Mouse (Mus musculus) cerebellum, adult 9-11 months (tissue): ENCODE results near the gene Tmem240.

Source experiments
- DNase-seq: peaks from one replicate; pipeline ENCODE4 v3.0.0; 2022

Tmem240 gene

DNA sequence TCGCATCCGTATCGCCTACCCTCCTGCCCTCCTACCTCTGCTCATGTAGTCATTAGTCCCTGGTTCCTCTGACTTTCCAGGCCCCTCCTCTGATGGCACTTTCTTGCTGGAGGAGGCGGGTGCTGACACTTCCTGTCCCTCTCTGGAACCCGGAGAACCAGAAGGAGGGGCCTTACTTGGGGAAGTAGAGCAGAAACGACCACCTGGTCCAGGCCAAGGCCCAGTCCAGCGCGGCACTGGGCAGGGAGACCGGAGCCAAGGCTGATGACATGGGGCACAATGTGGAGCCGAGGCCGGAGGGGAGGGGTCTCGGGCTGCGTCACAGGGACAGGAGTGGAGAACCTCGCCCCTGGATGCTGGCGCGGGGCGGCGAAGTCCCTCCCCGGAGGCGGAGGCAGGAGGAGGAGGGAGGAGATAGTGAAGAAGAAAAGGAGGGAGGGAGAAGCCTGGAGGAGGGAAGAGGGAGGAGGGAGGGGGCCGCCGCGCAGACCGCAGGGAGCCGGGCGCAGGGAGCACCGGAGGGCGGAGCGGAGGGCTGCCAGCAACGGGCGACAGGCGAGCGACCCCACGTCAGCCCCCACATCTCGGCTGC is at the start of gene Tmem240:
Gene Tmem240 (plus strand): TSS at position 451 of the 592 bp plus-strand sequence.
- DNase-seq, result peak; percentile 98

DNA sequence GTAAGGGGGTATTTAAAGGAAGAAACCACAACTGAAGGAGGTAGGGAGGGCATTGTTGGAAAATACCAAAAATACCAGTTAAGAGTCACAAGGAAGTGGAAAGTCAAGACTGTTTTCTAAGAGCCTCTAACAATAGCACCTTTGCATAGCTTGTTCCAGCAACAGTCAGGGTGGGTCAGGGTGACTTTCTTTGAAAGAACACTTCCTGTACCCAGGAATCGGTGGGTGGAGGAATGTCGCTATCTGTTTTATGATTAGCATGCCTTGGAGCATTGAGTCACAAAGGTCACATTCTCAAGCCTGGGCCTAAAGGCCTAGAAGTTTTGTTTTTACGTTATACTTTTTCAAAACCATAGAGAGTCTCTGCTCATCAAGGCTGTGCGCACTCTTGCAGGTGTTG is 46.8 kb upstream of the Tmem240 start:
- DNase-seq, result peak; percentile 17

DNA sequence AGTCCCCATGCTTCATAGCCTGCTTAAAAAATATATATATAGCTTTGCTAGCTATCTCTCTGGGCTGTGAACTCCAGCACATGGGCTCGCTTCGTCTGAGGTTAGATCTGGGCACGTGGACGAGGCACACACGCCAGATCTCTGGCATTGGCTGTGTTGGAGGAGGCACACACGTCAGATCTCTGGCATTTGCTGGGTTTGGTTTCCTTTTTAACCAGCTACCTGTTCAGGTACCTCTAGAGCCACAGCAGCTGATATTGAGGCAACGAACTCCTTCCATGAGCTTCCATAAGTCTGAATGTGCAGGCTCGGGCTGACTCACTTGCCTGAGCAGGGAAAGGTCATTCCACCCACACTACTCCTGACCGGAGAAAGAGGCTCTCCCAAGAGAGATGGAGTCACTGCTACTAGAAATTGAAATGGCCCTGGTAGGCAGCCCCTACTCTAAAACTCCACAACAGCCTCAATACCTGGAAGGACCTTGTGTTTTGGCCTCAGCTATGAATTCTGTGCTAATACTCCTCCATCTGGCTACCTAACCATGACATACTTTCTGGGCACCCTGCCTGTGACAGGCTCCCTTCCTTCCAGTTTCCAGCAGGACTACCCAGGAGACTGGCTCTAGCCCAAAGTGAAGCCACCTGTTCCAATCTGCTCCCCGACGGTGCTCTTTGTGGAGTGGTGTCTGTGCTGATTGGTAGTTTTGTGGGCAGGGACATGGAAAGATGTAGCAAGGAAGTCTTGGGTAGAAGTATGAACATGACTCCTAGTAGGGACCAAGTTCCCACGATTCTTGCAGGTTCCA is 43.8 kb upstream of the Tmem240 start:
- DNase-seq, result peak; percentile 99

DNA sequence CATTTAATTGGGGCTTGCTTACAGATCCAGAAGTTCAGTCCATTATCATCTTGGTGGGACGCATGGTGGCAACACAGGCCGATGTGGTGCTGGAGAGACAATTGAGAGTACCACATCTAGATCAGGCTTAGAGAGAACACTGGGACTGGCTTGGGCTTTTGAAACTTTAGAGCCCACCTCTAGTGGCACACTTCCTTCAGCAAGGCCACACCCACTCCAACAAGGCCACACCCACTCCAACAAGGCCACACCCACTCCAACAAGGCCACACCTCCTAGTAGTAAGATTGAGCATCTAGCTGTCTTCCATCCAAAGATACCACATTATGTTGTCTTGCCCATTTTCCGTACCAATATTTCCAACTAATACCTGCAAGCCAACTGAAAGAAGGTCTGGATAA is 42.2 kb upstream of the Tmem240 start:
- DNase-seq, result no peak

DNA sequence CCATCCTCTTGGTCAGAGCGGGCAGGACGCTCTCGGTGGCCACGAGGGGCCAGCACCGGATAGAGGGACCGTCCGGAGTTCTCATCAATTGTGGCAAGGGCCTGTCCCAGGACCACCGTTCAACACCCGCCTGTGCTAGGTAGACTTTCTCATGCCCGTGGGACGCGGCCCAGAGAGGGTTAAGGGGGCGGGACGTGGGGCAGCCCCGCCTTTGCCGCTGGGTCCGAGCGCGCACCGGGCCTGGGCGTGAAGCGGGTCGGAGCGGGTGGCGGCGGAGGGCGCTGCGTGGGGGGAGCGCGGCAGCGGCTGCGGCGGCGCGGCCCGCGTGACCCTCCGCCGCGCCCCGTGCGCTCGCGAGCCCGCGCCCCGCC is 40.5 kb upstream of the Tmem240 start, which contains the start of gene Fndc10:
Gene Fndc10 (plus strand): TSS at position 232 of the 371 bp plus-strand sequence.
- DNase-seq, result peak; percentile 90

DNA sequence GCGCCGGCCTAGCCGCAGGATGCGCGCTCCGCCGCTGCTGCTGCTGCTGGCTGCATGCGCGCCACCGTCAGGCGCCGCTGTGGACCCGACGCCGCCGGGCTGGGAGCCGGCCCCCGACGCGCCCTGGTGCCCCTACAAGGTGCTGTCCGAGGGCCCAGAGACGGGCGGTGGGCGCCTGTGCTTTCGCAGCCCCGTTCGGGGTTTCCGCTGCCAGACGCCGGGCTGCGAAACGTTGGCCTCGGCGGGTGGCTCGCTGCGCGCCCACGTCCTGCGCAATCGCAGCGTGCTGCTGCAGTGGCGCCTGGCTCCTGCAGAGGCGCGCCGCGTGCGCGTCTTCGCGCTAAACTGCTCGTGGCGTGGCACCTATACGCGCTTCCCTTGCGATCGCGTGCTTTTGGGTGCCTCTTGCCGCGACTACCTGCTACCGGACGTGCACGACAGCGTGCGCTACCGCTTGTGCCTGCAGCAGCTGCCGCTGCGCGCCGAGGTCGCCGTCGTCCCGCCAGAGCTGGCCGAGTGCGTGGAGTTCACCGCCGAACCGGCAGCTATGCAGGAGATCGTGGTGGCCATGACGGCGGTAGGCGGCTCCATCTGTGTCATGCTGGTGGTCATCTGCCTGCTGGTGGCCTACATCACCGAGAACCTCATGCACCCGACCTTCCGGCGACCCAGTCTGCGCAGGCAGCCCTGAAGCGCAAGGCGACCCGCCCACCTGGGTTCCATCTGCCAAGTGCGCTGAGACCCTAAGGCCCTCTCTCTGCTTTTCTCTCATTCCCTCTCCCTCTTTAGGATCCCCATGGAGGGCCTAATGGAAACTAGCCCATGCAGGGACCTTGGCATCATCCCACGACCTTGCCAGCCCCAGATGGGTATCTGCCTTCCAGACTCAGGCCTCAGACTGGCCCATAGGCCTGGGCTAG is 39.9 kb upstream of the Tmem240 start:
- DNase-seq, result peak; percentile 87

DNA sequence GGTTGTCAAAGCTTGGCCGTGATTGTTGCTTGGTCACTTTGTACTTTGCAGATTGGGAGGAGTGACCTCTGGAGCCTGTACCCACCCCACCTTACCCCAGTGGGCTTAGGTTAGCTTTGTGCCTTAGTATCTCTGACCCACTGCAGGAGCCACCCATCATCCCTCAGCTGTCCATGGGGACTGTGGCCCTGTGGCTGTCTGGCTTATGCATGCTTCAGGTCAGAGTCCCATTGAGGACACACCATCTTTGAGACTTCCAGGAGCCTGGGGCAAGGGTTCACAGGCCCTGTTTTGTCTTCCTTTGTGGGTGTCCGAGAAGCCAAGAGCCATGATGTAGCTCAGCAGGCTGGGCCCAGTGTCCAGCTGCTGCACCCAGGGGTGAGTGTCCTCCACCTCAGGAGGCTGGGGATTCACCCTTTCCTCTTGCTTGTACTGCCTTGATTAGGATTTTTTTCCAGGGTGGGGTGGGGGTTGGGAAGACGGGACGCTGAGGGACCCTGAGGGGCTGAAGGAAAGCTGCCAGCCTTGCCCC is 39.0 kb upstream of the Tmem240 start:
- no peak for DNase-seq

DNA sequence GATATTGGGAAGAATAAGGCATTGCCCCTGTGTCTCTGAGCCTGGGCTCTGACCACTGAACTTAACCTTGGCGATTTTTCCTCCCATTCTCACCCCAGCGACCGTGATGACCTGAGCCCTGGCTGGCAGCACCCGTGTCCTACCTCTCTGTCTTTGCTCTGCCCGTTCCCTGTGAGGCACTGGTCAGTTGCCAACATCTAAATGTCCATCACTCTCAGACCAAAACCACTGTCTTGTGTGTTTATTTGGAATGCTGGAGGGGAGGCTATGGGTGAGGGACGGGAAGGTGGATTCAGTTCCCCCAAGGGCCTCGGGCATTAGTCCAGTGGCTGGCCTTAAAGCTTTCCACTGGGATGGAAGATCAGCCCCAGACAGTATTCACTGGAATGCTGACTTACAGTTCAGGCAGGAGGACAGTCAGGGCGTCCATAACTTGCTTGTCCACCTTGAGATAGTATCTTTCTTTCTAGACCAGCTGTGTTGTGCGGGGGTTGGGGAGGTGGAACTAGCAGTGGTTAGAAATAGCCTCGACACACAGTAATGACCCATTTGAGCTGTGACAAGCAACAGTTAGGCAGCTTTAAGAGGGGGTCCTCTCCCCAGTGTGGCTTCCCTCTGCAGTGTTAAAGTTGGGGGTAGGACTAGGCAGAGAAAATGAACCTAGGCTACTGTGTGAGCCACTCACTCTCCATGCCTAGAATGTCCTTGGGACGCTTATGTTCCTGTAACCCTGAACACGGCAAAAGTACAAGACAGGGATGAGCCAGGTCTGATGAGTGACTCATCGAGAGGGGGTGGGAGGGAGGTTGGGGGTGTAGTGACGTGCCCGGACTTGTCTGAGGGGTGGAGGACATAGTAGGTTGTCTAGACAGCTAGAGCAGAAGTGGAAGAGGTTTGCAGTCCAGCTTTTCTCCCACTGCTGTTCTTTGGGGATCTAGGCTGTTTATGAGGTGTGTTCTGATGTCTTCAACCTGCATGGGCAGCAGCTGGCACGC is 38.0 kb upstream of the Tmem240 start:
- peak; percentile 75 for DNase-seq

DNA sequence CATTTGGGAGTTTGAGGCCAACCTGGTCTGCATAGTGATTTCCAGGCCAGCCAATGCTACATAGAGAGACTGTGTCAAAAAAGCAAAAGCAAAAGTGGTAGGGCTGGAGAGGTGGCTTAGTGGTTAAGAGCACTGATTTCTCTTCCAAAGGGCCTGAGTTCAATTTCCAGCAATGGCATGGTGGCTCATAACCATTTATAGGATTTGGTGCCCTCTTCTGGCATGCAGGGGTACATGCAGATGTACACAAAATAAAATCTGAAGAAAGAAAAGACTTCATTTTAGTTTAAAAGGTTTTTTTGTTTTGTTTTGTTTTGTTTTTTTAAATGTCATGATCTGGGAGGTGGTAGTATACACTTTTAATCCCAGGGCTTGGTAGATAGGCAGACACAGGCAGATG is 34.2 kb upstream of the Tmem240 start:
- DNase-seq, result no peak

DNA sequence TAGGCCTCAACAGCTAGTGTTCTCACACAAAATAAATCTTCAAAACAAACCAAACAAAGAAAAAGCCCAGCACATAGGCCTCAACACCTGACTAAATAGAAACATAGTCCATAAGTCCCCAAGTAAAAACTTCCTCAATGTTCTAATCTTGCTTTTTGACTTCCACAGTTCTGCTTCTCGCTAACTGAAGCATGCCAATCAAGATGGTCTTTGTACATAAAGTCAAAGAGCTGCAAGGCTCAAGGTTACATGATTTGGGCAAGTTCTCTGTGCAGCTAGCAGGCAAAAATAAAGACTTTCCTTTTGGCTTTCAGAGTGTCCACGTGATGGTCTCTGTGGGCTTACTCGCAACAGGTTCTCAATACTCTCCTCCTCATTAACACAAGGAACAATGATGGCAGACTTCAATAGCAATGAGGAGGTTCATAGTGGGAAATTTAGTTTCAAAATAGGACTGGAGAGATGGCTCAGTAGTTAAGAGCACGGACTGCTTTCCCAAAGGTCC is 31.1 kb upstream of the Tmem240 start:
- DNase-seq, result no peak

DNA sequence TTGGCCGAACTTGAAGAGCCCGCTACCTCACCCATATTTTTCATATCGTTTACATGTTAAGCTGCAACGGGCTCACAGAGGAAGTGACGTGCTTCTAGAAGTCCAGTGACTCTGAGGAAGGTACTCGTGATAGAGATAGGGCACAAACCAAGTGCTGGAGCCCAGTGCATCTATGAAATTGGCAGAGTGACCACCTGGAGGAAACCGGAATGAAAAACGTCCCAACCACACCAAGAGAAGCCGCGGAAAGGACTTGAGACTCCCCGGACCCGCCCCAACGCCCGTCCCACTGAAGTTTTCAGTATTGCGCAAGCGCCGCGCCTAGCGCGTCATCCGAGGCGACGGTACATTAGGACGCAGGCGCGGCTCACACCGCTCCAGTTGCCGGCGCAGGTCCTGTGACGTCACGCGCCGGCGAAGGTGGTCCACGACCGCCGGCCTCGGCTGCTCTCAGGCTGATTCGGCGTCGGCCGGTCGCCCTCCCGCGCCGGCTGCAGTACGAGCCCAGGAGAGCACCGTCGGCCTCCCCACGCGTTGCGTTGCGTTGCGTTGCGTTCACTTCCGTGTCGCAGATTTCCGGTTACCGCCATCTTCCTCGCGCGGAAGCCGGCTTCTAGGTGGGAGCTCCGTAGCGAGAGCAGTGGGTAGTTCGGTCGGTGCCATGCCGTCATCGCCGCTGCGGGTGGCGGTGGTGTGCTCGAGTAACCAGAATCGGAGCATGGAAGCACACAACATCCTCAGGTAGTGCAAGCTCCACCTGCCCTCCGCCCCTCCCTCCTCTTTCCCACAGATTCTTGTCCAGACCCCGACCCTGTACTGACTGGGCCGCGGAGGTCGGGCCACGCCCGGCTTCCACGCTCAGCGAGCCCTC is 29.6 kb upstream of the Tmem240 start, which contains the start of gene Ssu72:
Gene Ssu72 (plus strand): TSS at position 80 of the 871 bp plus-strand sequence.
- peak; percentile 94 for DNase-seq

DNA sequence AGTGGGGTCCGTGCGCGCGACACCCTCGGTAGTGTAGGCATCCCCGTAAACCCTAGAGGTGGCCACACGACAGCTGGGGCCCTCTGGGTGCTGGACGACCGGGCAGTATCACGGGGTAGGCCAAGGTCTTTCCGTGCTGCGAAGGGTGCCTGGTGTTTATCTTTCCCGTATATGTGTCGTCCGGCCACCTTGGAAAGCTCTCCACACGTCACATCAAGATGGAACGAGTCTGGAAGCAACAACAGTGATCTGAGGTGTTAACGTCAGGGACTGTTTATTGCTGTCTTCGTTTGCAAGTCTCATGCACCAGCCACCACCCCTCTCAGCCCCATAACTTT is 29.0 kb upstream of the Tmem240 start:
- no peak for DNase-seq

DNA sequence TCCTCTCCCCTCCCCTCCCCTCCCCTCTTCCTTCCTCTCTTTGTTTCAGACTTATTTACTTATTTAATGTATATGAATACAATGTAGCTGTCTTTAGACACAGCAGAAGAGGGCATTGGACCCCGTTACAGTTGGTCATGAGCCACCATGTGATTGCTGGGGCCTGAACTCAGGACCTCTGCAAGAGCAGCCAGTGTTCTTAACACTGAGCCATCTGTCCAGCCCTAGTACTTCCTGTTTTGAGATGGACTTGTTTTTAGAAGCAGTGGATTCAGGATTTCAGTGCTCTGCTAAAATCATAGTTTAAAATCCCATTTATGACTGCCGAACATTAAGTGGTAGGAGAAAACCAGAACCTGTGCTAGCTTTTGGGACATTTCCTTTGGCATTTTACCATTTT is 26.0 kb upstream of the Tmem240 start:
- no peak for DNase-seq

DNA sequence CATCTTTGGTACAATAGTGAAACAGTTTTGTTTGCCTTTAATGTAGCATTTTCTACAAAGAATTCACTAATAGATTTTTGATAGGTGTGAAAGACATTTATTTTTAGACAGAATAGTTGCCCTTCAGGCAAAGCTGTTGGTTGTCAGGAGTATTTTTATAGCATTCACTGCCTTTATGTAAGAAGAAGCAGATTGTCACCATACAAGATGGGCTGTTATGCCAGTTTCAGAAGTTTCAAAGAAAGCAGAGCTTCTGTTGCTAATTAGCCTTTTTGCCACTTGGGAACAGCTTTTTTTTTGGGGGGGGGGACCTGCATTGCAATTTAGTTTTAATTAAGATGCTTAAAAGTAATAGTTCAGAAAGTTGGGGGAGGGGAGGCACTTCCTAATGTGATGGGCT is 25.6 kb upstream of the Tmem240 start:
- no peak for DNase-seq

DNA sequence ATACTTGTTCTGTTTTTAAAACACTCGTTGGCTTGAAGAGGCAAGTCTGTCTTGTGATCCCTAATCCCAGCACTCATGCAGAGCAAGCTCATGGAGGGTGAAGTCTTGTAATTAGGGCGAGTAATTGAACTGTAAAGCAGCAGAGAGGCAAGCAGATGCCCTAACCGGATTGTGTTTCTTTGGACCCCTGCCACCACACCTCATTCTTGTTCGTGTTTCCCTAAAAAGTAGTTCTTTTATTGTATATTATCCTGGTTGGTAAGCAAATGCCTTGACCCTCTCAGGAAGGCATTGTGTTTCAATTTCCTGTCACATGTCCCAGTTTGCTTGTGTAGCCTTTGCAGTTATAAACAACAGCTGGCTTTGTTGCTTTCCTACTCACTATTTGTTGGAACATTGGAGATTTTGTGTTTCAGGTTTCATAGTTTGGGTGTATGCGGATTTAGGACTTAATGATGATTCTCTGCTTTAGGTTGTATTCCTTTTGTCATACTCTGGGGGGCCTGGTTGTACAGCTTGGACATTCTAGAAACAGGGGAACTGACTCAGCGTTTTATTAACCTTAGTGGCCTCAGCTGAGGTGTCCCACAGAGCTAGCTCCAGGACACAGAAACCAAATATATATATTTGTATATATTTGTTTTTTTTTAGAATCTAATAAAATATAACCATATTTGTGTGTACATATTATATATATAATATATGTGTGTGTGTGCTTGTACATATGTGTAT is 23.9 kb upstream of the Tmem240 start:
- DNase-seq, result peak; percentile 78

DNA sequence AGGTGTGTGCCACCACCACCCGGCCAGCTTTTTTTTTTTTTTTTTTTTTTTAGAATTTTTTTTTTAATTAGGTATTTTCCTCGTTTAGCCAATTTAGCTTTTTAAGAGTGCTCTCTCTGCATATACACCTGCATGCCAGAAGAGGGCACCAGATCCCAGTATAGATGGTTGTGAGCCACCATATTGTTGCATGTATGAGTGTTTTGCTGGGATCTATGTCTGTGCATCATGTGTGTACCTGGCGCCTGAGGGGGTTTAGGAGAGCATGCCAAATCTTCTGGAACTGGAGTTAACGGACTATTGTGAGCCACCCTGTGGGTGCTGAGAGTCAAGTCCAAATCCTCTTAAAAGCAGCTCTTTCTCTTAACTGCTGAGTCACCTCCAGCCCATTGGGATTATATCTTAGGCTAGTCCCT is 12.9 kb upstream of the Tmem240 start:
- DNase-seq, result peak; percentile 70

DNA sequence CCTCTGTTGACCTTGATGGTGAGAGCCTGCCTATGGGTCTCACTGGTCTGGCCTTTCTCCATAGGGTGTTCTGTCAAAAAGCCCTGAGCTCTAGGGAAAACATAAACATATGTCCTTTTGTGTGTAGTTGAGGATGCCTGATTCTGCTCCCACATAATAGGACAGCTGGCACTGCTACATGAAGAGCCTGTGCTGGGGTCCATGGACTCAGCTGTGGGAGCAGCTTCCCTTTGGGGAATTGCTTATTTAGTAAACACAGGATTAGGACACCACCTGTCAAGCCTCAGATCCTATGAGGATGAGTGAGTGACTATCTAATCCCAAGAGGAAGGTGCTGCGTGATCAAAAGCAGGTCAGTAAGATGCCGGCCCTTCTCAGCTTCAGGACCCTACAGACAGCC is 6.6 kb upstream of the Tmem240 start:
- no peak for DNase-seq

DNA sequence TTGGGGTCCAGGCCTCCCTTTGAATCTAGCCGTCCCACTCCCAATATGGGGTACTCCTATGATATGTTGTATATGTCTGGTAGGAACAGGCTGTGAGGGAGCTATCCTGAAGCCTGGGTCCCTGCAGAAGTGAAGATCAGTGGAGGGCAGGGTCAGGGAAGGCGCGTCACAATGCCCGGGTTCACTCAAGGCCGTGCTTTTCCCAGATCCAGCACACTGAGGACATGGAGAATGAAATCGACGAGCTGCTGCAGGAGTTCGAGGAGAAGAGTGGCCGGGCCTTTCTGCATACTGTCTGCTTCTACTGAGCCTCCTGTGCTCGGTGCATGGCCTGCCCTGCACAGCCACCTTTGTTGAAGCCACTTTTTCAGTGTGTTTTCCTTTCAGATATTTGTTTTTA is 1.3 kb upstream of the Tmem240 start:
- peak; percentile 36 for DNase-seq

DNA sequence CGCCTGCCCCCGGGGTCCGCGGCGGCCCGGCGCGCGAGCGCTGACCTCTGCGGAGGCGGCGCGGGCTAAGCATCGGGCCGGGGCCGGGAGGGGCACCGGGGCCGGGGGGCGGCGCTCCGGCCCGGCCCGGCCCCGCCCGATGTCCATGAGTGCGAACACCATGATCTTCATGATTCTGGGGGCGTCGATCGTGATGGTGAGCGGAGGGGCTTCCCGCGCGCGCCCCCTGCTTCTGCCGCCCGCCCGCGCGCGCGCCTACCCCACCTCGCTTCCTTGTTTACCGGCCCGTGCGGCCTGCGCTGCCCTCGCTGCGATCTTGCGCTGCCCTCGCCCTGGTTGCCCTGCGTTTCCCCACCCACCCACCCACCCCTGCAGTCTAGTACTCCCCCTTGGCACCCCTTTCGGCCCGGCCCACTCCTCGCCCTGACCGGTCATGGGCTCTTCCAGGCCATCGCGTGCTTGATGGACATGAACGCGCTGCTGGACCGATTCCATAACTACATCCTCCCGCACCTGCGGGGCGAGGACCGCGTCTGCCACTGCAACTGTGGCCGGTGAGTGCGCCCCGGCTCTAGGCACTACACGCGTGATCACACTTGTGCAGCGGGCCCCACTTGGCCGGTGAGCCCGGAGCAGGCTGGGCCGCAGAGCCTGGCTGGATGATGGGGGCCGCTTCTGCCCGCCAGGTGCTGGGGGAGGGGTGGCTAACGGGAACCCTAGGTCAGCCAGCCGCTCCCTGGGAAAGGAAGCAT is 527 bp downstream of the Tmem240 start:
- peak; percentile 89 for DNase-seq
